Mouse (Mus musculus) intestine, embryonic 15.5 days (tissue): Measurements from ENCODE around the gene Vmn2r55. TPM values are rescaled to one million over a fixed set of nuclear protein-coding genes. Genes with fewer than 3 reads are reported as not detected.
"Not testable (repeated sequence)": the region's sequence is repeated elsewhere in the genome, so short reads cannot be mapped to it uniquely, and the experiment has no call there.

ENCODE experiments used
- ATAC-seq: fragments of 200-750 bp; cut with Nextera tagmentation; 2 replicates; pipeline ENCODE4 v1.8.0; 2017; ENCODE audit warnings: moderate TSS enrichment, moderate library complexity
- H3K27ac ChIP-seq: fragments of 300-500 bp; sonication (generic); 2 replicates; pipeline ENCODE4 v1.5.1; 2015; ENCODE audit warnings: mild to moderate bottlenecking, inconsistent platforms
- H3K27me3 ChIP-seq: fragments of 300-500 bp; sonication (generic); replicated peaks from 2 replicates; pipeline ENCODE4 v1.6.1; 2015; ENCODE audit warnings: inconsistent platforms
- H3K36me3 ChIP-seq: fragments of 300-500 bp; sonication (generic); 2 replicates; pipeline ENCODE4 v1.6.1; 2015; ENCODE audit warnings: inconsistent platforms
- H3K4me1 ChIP-seq: fragments of 300-500 bp; sonication (generic); replicated peaks from 2 replicates; pipeline ENCODE4 v1.6.1; 2015; ENCODE audit warnings: inconsistent platforms
- H3K4me2 ChIP-seq: fragments of 300-500 bp; sonication (generic); replicated peaks from 2 replicates; pipeline ENCODE4 v1.6.1; 2015; ENCODE audit warnings: mild to moderate bottlenecking, inconsistent platforms
- H3K4me3 ChIP-seq: fragments of 300-500 bp; sonication (generic); replicated peaks from 2 replicates; pipeline ENCODE4 v1.5.1; 2015; ENCODE audit warnings: inconsistent platforms
- H3K9ac ChIP-seq: fragments of 300-500 bp; sonication (generic); 2 replicates; pipeline ENCODE4 v1.6.1; 2015; ENCODE audit warnings: inconsistent platforms
- H3K9me3 ChIP-seq: fragments of 300-500 bp; sonication (generic); 2 replicates; pipeline ENCODE4 v1.6.1; 2016; ENCODE audit warnings: inconsistent platforms
- WGBS: fragments of 180-500 bp; shearing (Covaris S2); methylation state at CpG from one replicate; pipeline ENCODE4 v1.1.7; 2015; 5-methylcytosine and 5-hydroxymethylcytosine counted together
- polyA plus RNA-seq: library from polyadenylated mRNA; unstranded; fragments of >200 nt; fragmentation: Nextera tagmentation; extraction: Ambion mirVana; gene quantifications from 2 replicates; pipeline ENCODE4 v1.2.1, GENCODE M21; 2015

Gene Vmn2r55
- not detected in 2 replicates for polyA plus RNA-seq

GRCm38 (mm10) chr7:12684903-12685302 is at the start of gene Vmn2r55:
Gene Vmn2r55 (minus strand): TSS chr7:12685003.
- H3K4me2 ChIP-seq, ATAC-seq, H3K27ac ChIP-seq, H3K9me3 ChIP-seq, H3K4me1 ChIP-seq, H3K4me3 ChIP-seq, H3K36me3 ChIP-seq, H3K9ac ChIP-seq, H3K27me3 ChIP-seq: not testable (repeated sequence)
- WGBS: 91% methylated on average over 3 of the region's 3 CpGs

GRCm38 (mm10) chr7:12640219-12640618 is 44.6 kb downstream of the Vmn2r55 start, which contains the start of gene Vmn2r54:
Gene Vmn2r54 (minus strand): TSS chr7:12640319.
- H3K36me3 ChIP-seq: not testable (repeated sequence)
- 84% methylated on average over 3 of the region's 4 CpGs for WGBS

GRCm38 (mm10) chr7:12608688-12609087 is 76.1 kb downstream of the Vmn2r55 start, which contains the start of gene Vmn2r53:
Gene Vmn2r53 (minus strand): TSS chr7:12608788.
- H3K9me3 ChIP-seq: no peaks in the 10 kb centered on the region
- H3K27ac ChIP-seq: no peak within 1 kb of the TSS
- no peaks in the 10 kb centered on the region for H3K4me1 ChIP-seq
- no peak within 1 kb of the TSS for H3K9ac ChIP-seq
- no peaks in the 10 kb centered on the region for H3K27me3 ChIP-seq
- no peak within 1 kb of the TSS for H3K4me3 ChIP-seq
- H3K36me3 ChIP-seq: no peaks in the 10 kb centered on the region
- no peak within 1 kb of the TSS for H3K4me2 ChIP-seq
- ATAC-seq: no peak

More at GRCm38 (mm10) chr7:12640219-12640618, 44.6 kb downstream of the Vmn2r55 start, which contains the start of gene Vmn2r54:
- H3K9ac ChIP-seq, H3K27me3 ChIP-seq, H3K4me1 ChIP-seq, ATAC-seq, H3K4me2 ChIP-seq, H3K27ac ChIP-seq, H3K9me3 ChIP-seq, H3K4me3 ChIP-seq: not testable (repeated sequence)

Other genes starting within 250 kb of the Vmn2r55 start
- 13.4 and 16.4 TPM in 2 replicates for gene Zfp606, start 206.7 kb downstream of the Vmn2r55 start, polyA plus RNA-seq
- not detected in 2 replicates for gene 2900092C05Rik, start 172.5 kb downstream of the Vmn2r55 start, polyA plus RNA-seq
- not detected in 2 replicates for gene Vmn2r53, start 76.2 kb downstream of the Vmn2r55 start, polyA plus RNA-seq
- not detected in 2 replicates for gene Vmn2r54, start 44.7 kb downstream of the Vmn2r55 start, polyA plus RNA-seq
- gene Vmn2r56, start 50.0 kb upstream of the Vmn2r55 start, polyA plus RNA-seq: not detected in 2 replicates
- 4.3 and 4.6 TPM in 2 replicates for gene Zscan18, start 118.6 kb upstream of the Vmn2r55 start, polyA plus RNA-seq
- gene Zfp329, start 133.9 kb upstream of the Vmn2r55 start, polyA plus RNA-seq: 10.6 and 10.8 TPM in 2 replicates
- 27.5 and 27.9 TPM in 2 replicates for gene Zfp110, start 149.8 kb upstream of the Vmn2r55 start, polyA plus RNA-seq
- gene Zfp128, start 196.2 kb upstream of the Vmn2r55 start, polyA plus RNA-seq: 3.1 and 3.3 TPM in 2 replicates
- 12.2 and 12.7 TPM in 2 replicates for gene Zscan22, start 212.8 kb upstream of the Vmn2r55 start, polyA plus RNA-seq
- gene Rps5, start 237.3 kb upstream of the Vmn2r55 start, polyA plus RNA-seq: 1,008 and 1,147 TPM in 2 replicates
- gene Rnf225, start 242.4 kb upstream of the Vmn2r55 start, polyA plus RNA-seq: 0.33 and 0.47 TPM in 2 replicates